Mouse (Mus musculus): ENCODE data around the gene Gm16506.
"Not testable (repeated sequence)": the region's sequence is repeated elsewhere in the genome, so short reads cannot be mapped to it uniquely, and the experiment has no call there.

Gm16506 gene

DNA sequence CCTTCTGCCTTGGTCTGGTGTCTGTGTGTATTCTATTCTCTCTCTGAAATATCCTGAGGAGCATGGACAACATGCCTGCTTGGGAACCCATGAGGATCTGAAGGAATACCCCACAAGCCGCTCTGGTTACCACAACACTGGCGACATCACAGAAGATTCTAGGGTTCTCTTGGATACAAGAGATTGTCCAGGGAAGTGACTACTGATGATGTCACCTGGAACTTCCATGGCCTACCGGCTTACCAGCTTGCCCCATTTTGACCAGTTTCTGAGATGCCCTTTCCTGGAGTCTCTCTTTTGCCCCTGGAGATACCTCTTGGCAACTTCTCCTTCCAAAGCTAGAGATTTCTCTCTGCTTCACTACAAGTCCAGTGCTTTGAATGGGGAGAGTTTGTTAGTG, at the start of gene Gm16506:
Gene Gm16506, minus strand, starts transcription at position 101 of the 400 bp plus-strand sequence.
- not testable (repeated sequence) for DNase-seq (ENCODE audit: low read depth, low spot score)

DNA sequence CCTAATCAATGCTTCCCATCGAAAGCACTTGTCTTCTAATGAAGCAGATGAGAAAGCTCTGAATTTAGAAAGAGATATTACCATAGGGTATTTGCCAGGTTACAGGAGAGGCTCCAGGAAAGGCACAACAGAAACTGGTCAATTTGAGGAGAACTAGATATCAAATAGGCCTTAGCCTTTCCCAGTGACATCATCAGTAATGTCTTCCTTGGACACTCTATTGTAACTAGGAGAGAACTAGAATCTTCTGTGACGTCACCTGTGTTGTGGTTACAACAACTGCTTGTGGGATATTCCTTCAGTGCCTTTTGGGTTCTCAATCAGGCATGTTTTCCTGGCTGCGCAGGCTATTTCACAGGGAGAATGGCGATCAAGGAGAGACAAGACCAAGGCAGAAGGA, 20.3 kb upstream of the Gm16506 start, which contains the start of gene Gm6526:
Gene Gm6526, plus strand, starts transcription at position 301 of the 400 bp plus-strand sequence.
- DNase-seq (ENCODE audit: low read depth, low spot score): not testable (repeated sequence)

DNA sequence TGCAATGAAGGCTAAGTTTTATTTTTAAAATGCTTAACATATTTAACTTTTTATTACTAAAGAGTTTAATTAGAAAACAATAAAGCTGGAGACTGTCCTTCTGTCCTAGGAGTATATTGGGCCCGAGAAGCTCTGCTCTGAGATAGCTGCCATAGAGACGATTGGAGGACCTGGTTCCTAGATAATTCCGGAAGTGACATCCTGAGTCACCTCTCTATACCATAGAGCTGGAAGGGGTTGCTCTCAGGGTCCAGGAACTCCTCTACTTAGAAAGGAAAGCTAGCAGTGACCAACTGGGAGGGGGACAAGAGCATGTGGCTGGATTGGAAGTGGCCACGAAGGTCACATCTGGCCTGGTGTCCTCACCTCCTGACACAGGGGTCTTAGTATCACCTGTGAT, 29.7 kb downstream of the Gm16506 start, which contains the start of gene Gm7324:
Gene Gm7324, plus strand, starts transcription at position 208 of the 400 bp plus-strand sequence.
- not testable (repeated sequence) for DNase-seq (ENCODE audit: low read depth, low spot score)

DNA sequence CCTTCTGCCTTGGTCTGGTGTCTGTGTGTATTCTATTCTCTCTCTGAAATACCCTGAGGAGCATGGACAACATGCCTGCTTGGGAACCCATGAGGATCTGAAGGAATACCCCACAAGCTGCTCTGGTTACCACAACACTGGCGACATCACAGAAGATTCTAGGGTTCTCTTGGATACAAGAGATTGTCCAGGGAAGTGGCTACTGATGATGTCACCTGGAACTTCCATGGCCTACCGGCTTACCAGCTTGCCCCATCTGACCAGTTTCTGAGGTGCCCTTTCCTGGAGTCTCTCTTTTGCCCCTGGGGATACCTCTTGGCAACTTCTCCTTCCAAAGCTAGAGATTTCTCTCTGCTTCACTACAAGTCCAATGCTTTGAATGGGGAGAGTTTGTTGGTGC, 50.2 kb downstream of the Gm16506 start, which contains the start of gene Gm8165:
Gene Gm8165, minus strand, starts transcription at position 101 of the 400 bp plus-strand sequence.
- not testable (repeated sequence) for DNase-seq (ENCODE audit: low read depth, low spot score)

All from A20 (cell line).